Mouse (Mus musculus) stomach, postnatal 0 days (tissue): ENCODE measurements around the gene Bsn. TPM values are rescaled to one million over a fixed set of nuclear protein-coding genes. Genes with fewer than 3 reads are reported as not detected.

ENCODE experiments used
- ATAC-seq: fragments of 200-750 bp; cut with Nextera tagmentation; 2 replicates; pipeline ENCODE4 v1.8.0; 2017; ENCODE audit not compliant: low FRiP score, low TSS enrichment
- DNase-seq: peaks from one replicate; pipeline ENCODE4 v3.0.0-alpha.2; 2016; ENCODE audit warnings: low spot score
- H3K27ac ChIP-seq: fragments of 300-500 bp; sonication (generic); replicated peaks from 2 replicates; pipeline ENCODE4 v1.5.1; 2014; ENCODE audit warnings: mild to moderate bottlenecking, control low read depth
- H3K27me3 ChIP-seq: fragments of 300-500 bp; sonication (generic); 2 replicates; pipeline ENCODE4 v1.6.1; 2014; ENCODE audit warnings: low read length; ENCODE audit not compliant: control insufficient read depth, insufficient read depth
- H3K36me3 ChIP-seq: fragments of 300-500 bp; sonication (generic); 2 replicates; pipeline ENCODE4 v1.6.1; 2014; ENCODE audit warnings: low read length, mixed read lengths; ENCODE audit not compliant: control insufficient read depth, insufficient read depth
- H3K4me1 ChIP-seq: fragments of 300-500 bp; sonication (generic); replicated peaks from 2 replicates; pipeline ENCODE4 v1.6.1; 2014; ENCODE audit warnings: antibody characterized with exemption; ENCODE audit not compliant: control insufficient read depth, insufficient read depth
- H3K4me2 ChIP-seq: fragments of 300-500 bp; sonication (generic); replicated peaks from 2 replicates; pipeline ENCODE4 v1.6.1; 2014; ENCODE audit warnings: low read depth, mild to moderate bottlenecking, control low read depth, moderate library complexity
- H3K4me3 ChIP-seq: fragments of 300-500 bp; sonication (generic); 2 replicates; pipeline ENCODE4 v1.5.1; 2014; ENCODE audit warnings: low read depth, low read length, control low read depth
- H3K9ac ChIP-seq: fragments of 300-500 bp; sonication (generic); 2 replicates; pipeline ENCODE4 v1.6.1; 2014; ENCODE audit warnings: mild to moderate bottlenecking, low read length, control low read depth, mixed read lengths
- H3K9me3 ChIP-seq: fragments of 300-500 bp; sonication (generic); 2 replicates; pipeline ENCODE4 v1.6.1; 2016; ENCODE audit warnings: low read length; ENCODE audit not compliant: control insufficient read depth
- CTCF ChIP-seq: IDR thresholded peaks from 2 replicates; pipeline ENCODE4 v1.5.1; 2016; ENCODE audit warnings: antibody characterized with exemption, low read depth, mild to moderate bottlenecking, moderate library complexity
- EP300 ChIP-seq: optimal IDR thresholded peaks from 2 replicates; pipeline ENCODE3; 2016; ENCODE audit warnings: antibody characterized with exemption
- WGBS: fragments of 180-500 bp; shearing (Covaris S2); extraction: QIAGEN DNeasy Blood & Tissue Kit; methylation state at CpG from one replicate; pipeline ENCODE4 v1.1.7; 2014; 5-methylcytosine and 5-hydroxymethylcytosine counted together
- polyA plus RNA-seq: library from polyadenylated mRNA; unstranded; fragments of >200 nt; fragmentation: Nextera tagmentation; extraction: Ambion mirVana; gene quantifications from 2 replicates; pipeline ENCODE4 v1.2.1, GENCODE M21; 2015

The Bsn gene
- polyA plus RNA-seq, 1 experiment from 2014 or later: 1.6 TPM

- H3K9me3 ChIP-seq: no peaks in the 10 kb centered on the region
- no peak overlapping the region for H3K4me2 ChIP-seq
- TF ChIP-seq CTCF: no peak
- no peak for TF ChIP-seq EP300
- whole genome bisulfite sequencing: 92% methylated on average over 15 of the region's 15 CpGs
- peaks cover 14% of the 10 kb centered on the region; the same call in 1 of the 2 replicates for H3K36me3 ChIP-seq
- no peak overlapping the region for H3K27ac ChIP-seq
- no peak overlapping the region for H3K9ac ChIP-seq
- no peaks in the 10 kb centered on the region for H3K27me3 ChIP-seq
- DNase-seq (no peak), ATAC-seq (no peak)
- 0 out of 2 replicates have a peak, but pooled peaks cover 4% of the 10 kb centered on the region for H3K4me1 ChIP-seq
- H3K4me3 ChIP-seq: no peak overlapping the region
These were observed 138.8 kb downstream of the Bsn start for GRCm38 (mm10) chr9:108051184-108051930.

DNA sequence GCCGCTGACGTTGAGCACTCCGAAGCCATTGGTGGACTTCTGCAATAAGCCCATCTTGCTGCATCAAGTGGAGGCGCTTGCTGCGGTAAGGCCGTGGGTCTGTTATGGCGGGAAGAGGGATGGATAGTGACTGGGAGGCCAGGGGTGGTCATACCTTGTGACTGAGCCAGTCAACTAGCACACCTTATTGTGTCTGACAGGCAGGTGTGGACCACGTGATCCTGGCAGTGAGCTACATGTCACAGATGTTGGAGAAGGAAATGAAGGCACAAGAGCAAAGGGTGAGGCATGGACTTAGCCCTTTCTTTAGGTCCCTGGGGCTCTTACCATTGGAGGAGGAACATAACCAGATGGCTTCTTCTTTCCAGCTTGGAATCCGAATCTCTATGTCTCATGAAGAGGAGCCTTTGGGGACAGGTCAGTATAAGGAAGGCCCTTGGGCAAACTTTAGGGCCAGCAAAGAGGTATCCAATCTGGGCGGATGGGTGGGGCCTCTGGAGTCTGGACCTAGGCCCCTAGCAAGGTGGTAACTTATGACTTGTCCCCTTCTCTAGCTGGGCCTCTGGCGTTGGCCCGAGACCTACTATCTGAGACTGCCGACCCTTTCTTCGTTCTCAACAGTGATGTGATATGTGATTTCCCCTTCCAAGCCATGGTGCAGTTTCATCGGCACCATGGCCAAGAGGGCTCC lies 140.5 kb downstream of the Bsn start:
- peaks cover 23% of the 10 kb centered on the region for H3K36me3 ChIP-seq
- peak overlapping the region; percentile 79 for H3K9ac ChIP-seq
- DNase-seq: peak; percentile 73
- H3K4me1 ChIP-seq: 0 out of 2 replicates have a peak, but pooled peaks cover 4% of the 10 kb centered on the region
- peak overlapping the region; percentile 79 for H3K4me3 ChIP-seq
- peak overlapping the region; percentile 79 for H3K4me2 ChIP-seq
- H3K27me3 ChIP-seq: no peaks in the 10 kb centered on the region
- H3K27ac ChIP-seq: peak overlapping the region; percentile 92
- ATAC-seq: peak; percentile 51
- TF ChIP-seq CTCF (no peak), EP300 (no peak)
- WGBS: 36% methylated on average over 15 of the region's 15 CpGs
- no peaks in the 10 kb centered on the region for H3K9me3 ChIP-seq

DNA sequence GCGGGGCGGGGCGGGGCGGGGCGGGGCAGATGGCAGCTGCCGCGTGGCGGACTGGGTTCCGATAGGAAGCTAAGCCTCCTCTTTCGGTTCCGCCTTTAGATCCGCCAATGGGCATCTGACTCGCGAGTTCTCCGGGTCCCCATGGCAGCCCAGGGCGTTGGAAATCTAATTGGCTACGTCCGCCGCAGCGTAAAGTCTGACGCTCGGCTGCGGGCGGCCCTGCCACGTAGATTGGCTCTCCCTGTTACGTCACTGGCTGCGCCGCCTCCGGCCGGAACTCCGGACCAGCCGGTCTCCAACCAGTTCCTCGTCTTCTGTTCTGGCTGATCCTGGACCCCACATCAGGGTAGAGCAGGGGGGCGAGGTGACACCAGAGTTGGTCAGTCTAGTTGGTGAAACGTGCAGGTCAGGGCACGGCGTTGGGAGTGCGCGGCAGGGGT lies 141.1 kb downstream of the Bsn start, which contains the start of gene Gmppb:
TSS of gene Gmppb (plus strand) at position 227 of the 440 bp plus-strand sequence.
- TF ChIP-seq CTCF: no peak
- peak; percentile 31 for TF ChIP-seq EP300
- peak within 1 kb of the TSS; percentile 79 for H3K4me2 ChIP-seq
- H3K36me3 ChIP-seq: peaks cover 25% of the 10 kb centered on the region
- H3K4me1 ChIP-seq: 0 out of 2 replicates have a peak, but pooled peaks cover 4% of the 10 kb centered on the region
- H3K4me3 ChIP-seq: peak within 1 kb of the TSS; percentile 79
- peak within 1 kb of the TSS; percentile 79 for H3K9ac ChIP-seq
- WGBS: under 1% methylated on average over 30 of the region's 39 CpGs
- peak; percentile 94 for ATAC-seq
- H3K27me3 ChIP-seq: no peaks in the 10 kb centered on the region
- H3K9me3 ChIP-seq: no peaks in the 10 kb centered on the region
- peak; percentile 98 for DNase-seq
- H3K27ac ChIP-seq: peak within 1 kb of the TSS; percentile 92

DNA sequence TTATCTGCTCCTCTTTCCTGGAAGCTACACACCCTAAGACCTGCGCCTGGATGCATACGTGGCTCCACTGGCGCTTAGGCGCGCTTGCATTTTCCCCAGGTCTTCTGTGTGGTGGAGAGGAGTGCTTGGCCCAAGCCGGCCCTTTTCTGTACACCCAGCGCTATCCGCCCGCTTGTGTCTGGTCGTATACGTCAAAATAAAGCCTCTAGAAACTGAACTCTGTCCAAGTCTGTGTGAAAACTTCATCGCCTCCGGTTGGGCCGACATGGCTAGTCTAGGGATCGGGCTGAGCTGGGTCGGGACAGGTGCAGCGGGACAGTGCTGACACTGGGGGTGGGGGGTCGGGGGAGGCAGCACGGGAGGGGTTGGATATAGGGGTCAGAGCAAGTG lies 141.6 kb downstream of the Bsn start:
- no peaks in the 10 kb centered on the region for H3K27me3 ChIP-seq
- peak overlapping the region; percentile 50 for H3K9ac ChIP-seq
- under 1% methylated on average over 18 of the region's 19 CpGs for WGBS
- DNase-seq (no peak), ATAC-seq (peak; percentile 11; the same call in 1 of the 2 replicates)
- peak overlapping the region; percentile 79 for H3K4me3 ChIP-seq
- no peaks in the 10 kb centered on the region for H3K9me3 ChIP-seq
- no peak for TF ChIP-seq EP300
- no peak for TF ChIP-seq CTCF
- H3K4me1 ChIP-seq: 0 out of 2 replicates have a peak, but pooled peaks cover 4% of the 10 kb centered on the region
- peak overlapping the region; percentile 83 for H3K27ac ChIP-seq
- H3K4me2 ChIP-seq: peak overlapping the region; percentile 74
- peaks cover 25% of the 10 kb centered on the region for H3K36me3 ChIP-seq

DNA sequence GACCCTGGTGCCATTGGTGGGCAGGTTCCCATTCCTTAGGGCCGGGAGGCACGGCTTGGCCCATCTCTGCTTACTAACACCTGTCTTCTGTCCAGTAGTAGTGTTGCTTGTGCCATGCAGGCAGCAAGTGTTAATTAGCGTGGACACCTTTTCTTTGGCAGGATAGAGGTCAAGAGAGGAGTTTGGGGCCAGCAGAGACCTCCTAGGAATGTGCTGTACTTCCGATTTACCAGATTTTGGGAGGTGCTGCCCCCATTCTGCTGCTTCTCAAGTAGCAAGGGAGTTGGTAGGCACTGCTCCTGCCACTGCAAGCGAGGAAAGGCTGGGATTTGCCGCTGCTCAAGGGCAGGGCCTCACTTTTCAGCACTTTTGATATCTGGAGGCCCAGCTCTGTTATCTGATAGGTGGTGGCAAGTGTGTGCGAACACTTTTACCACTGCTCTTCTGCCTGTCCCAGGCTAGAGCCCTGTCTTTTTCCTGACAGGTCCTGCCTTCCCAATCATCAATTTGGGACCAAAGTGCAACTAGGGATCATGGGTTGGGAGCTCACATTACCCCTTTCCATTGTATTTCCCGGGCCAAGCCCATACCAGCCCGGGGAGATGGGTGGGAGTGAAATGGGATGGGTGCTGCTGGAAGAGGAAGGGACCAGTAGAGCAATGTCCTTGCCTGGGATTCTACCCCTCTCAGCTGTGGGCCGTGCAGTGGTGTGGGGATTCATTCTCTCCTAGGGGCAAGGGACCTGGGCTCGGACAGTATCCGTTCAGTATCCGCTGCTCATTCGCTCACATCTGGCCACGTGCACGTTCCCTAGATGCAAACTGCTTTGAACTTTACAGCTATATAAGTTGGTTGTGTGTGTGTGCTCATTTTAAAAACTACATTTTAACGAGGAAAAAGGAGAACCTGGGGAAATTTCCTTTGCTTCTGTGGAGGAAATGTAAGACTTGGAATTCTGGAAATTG lies 142.3 kb downstream of the Bsn start:
- no peaks in the 10 kb centered on the region for H3K9me3 ChIP-seq
- ATAC-seq: no peak
- H3K4me1 ChIP-seq: no peaks in the 10 kb centered on the region
- TF ChIP-seq CTCF (no peak), EP300 (no peak)
- H3K36me3 ChIP-seq: peaks cover 25% of the 10 kb centered on the region
- H3K4me2 ChIP-seq: peak overlapping the region; percentile 74
- H3K9ac ChIP-seq: peak overlapping the region; percentile 50
- peak overlapping the region; percentile 79; the same call in 1 of the 2 replicates for H3K4me3 ChIP-seq
- peak overlapping the region; percentile 83 for H3K27ac ChIP-seq
- 48% methylated on average over 17 of the region's 17 CpGs for WGBS
- DNase-seq: no peak
- no peaks in the 10 kb centered on the region for H3K27me3 ChIP-seq
